Mouse (Mus musculus) fat pad, adult 2 months (tissue): ENCODE measurements around the gene Sumf1.
A peak's percentile ranks its signal among the peaks of the same experiment; 100 is the strongest.

Source experiments
- DNase-seq: peaks from one replicate; pipeline ENCODE4 v3.0.0-alpha.2; 2011; ENCODE audit warnings: low read depth, low spot score; ENCODE audit errors: extremely low read depth

Gene Sumf1

GRCm38 (mm10) chr6:108095445-108095844 lies 89.9 kb downstream of the Sumf1 start:
- DNase-seq, result no peak

DNA sequence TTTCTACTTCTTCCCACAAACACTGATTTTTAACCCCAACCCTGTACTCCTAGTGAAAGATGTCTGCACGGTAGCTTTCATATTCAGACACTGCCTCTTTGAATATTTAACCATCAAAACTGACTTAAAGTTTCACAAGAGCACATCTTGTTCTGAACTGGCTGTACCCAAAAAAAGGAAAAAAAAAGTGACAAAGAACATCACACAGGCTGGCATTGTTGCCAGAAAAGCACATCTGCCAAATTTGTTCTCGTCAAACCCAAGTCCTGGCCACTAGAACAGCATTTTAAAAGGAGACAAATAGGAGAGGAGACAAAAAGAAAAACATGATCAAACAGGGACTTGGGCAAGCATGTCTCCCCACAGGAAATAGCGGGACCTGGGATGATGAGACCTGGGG lies 91.9 kb downstream of the Sumf1 start:
- peak; percentile 25 for DNase-seq

DNA sequence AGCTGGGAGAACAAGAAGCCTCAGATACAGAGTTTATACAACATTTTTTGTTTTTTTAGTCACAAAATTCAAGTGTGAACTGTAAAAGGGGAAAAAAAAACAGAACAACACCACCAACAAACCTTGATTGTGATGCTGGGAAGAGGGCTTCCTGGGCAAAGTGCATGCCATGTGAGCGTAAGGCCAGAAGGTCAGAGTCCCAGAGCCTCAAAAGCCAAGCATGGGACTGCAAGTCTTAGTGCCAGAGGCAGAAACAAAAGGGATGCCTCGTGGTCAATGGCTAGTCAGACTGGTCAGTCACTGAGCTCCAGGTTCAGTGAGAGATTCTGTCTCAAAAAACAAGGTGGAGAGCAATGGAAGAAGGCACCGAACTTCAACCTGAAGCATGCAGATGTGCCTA lies 92.7 kb downstream of the Sumf1 start:
- DNase-seq, result no peak

DNA sequence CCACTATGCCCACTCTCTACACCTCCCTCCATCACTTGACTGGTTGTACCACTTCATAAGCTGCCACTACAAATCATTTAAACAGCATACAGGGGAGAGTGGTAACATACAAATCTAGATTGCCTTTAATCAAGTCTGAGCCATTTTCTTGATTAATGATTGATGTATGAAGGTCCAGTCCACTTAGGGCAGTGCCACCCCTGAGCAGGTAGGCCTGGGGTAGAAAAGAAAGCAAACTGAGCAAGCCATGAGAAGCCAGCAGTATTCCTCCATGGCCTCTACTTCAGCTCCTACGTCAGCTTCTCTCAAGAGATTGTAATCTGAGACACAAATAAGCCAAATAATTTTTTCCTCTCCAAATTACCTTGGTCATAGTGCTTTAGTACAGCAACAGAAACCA lies 94.1 kb downstream of the Sumf1 start:
- DNase-seq, result no peak

- DNase-seq, result no peak
Measured at GRCm38 (mm10) chr6:108075857-108076256, 109.5 kb downstream of the Sumf1 start.

DNA sequence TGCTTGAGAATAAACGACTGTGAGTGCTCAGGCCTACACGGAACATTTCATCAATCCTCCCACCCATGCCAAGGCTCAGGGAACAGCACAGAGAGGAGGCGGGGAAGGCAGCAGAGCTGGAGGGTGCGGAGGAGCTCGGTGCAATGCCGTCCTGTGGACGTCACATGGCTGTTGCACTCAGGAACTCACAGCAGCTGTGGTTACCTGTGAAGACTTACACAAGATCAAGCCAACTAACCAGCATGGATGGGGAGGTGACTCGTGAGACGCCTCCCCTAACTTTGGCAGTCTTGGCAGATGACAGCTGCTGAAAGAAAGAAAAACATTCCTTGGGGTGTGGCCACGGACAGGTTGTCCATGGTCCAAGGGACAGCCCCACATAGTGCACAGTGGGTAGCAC lies 110.8 kb downstream of the Sumf1 start:
- no peak for DNase-seq

DNA sequence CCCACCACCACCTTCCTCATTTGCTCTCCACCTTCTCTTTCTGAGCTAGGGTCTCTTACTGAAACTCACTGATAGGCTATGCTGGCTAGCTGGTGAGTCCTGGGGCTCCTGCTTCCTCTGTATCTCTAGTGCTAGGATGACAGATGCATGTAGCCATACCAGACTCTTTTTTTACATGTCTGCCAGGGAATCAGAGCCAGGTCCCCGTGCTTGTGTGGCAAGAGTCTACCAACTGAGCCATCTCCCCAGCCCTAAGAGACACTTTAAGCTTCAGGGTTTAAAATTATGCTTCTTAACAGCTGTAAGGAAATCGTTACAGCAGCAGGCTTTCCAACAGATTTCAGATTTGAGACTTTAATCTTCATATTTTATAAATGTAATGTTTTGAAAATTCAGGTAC lies 111.5 kb downstream of the Sumf1 start:
- no peak for DNase-seq

DNA sequence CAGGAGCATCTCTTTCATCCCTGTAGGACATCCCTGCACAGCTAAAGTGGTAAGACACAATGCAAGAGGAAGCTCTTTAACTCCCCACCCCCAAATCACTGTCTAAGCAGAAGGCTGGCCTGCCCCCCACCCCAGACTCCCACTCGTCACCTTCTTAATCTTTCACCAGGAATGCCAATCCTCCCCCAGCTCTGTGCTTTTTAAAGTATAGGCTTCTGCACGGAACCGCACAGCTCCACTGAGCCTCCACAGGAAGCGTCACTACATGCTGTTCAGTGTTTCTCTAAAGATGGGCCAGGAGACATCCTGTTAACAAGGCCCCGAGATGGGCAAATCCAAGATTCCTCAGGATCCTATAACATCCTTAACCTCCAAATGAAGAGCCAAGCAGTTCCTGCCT lies 112.3 kb downstream of the Sumf1 start:
- no peak for DNase-seq

- no peak for DNase-seq
Measured at GRCm38 (mm10) chr6:108070947-108071346, 114.4 kb downstream of the Sumf1 start.

DNA sequence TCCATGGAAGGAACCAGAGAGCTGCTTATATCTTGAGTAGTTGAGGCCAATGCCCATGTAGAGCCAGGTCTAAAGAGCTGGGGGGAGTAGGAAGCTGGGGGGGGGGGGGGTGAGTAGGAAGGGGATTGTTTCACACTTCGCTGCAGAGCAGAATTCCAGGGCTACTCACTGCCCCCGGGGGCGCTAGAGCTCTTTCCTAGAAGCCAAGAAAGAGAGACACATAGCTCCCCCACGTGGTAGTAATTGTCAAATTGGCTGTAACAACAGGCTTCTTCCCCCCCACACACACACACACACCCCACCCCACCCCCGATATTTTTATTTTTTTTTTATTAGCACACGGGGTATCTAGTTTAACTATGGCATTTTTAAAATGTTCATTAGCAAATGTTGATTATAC lies 119.8 kb downstream of the Sumf1 start:
- DNase-seq, result no peak

- no peak for DNase-seq
Measured at GRCm38 (mm10) chr6:108064918-108065526, 120.4 kb downstream of the Sumf1 start, which contains the start of gene Setmar. Gene Setmar, plus strand, starts transcription at chr6:108065045.

DNA sequence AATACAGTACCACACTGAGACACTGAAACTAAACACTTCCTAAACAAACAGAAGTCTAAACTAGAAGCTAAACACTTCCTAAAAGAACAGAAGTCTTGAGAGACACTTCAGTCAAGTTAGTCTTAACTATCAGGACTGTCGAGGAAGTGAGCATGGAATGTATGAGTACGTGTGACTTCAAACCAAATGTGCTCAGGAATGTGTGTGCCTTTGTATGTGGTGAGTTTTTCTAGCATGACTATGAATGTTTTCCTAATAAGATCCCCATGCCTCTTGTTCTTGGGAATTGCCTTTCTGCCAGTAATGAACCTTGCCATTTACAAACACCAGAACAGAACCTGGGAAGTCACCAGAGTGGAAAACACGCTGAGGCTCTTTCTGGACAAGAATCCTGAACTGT lies 124.3 kb downstream of the Sumf1 start:
- DNase-seq, result no peak

- no peak for DNase-seq
Measured at GRCm38 (mm10) chr6:108058066-108058465, 127.3 kb downstream of the Sumf1 start.

- no peak for DNase-seq
Measured at GRCm38 (mm10) chr6:108057353-108057752, 128.0 kb downstream of the Sumf1 start.
